Mouse (Mus musculus) spleen, adult 2 months (tissue): ENCODE data around the gene Cth. TPM values are rescaled to one million over a fixed set of nuclear protein-coding genes. Genes with fewer than 3 reads are reported as not detected.

Experiments used
- DNase-seq, 2 experiments: peaks; one replicate each; pipeline versions ENCODE4 v3.0.0 to v3.0.0-alpha.2; 2012 to 2021; ENCODE audit warnings: low spot score in 2 of 2, low read depth in 1 of 2
- H3K27ac ChIP-seq: fragments of 200-500 bp; 2 replicates; pipeline ENCODE4 v1.5.1; 2012; ENCODE audit warnings: low read length, inconsistent platforms; ENCODE audit not compliant: insufficient read depth
- H3K27me3 ChIP-seq: fragments of 200-500 bp; 2 replicates; pipeline ENCODE4 v1.6.1; 2012; ENCODE audit warnings: mild to moderate bottlenecking, moderate library complexity, low read length, inconsistent platforms; ENCODE audit not compliant: control insufficient read depth, insufficient read depth
- H3K36me3 ChIP-seq: fragments of 200-500 bp; 2 replicates; pipeline ENCODE4 v1.6.1; 2012; ENCODE audit warnings: mild to moderate bottlenecking, low read length, inconsistent platforms; ENCODE audit not compliant: control insufficient read depth, insufficient read depth
- H3K4me1 ChIP-seq: fragments of 200-500 bp; 2 replicates; pipeline ENCODE4 v1.6.1; 2011; ENCODE audit warnings: inconsistent platforms; ENCODE audit not compliant: control insufficient read depth, insufficient read depth, insufficient read length
- H3K4me3 ChIP-seq: fragments of 200-500 bp; 2 replicates; pipeline ENCODE4 v1.5.1; 2011; ENCODE audit warnings: mild to moderate bottlenecking, inconsistent platforms; ENCODE audit not compliant: insufficient read depth, insufficient read length; ENCODE audit errors: extremely low read depth
- CTCF ChIP-seq: fragments of 200-500 bp; IDR thresholded peaks from 2 replicates; pipeline ENCODE4 v1.5.1; 2011; ENCODE audit warnings: mild to moderate bottlenecking, inconsistent platforms; ENCODE audit not compliant: insufficient read depth, insufficient read length, insufficient replicate concordance; ENCODE audit errors: extremely low read depth
- POLR2A ChIP-seq: fragments of 200-500 bp; IDR thresholded peaks from 2 replicates; pipeline ENCODE4 v1.6.1; 2011; ENCODE audit warnings: low read depth, low read length, inconsistent platforms
- WGBS: fragments of 180-500 bp; shearing (Covaris S2); methylation state at CpG from one replicate; pipeline ENCODE4 v1.1.7; 2018; 5-methylcytosine and 5-hydroxymethylcytosine counted together
- polyA plus RNA-seq: library from polyadenylated mRNA; depleted of rRNA; stranded (reverse); fragments of >200 nt; gene quantifications from 2 replicates; pipeline ENCODE4 v1.2.3, GENCODE M21; 2012

Cth gene
- polyA plus RNA-seq, 1 experiment, result 0.29 TPM

DNA sequence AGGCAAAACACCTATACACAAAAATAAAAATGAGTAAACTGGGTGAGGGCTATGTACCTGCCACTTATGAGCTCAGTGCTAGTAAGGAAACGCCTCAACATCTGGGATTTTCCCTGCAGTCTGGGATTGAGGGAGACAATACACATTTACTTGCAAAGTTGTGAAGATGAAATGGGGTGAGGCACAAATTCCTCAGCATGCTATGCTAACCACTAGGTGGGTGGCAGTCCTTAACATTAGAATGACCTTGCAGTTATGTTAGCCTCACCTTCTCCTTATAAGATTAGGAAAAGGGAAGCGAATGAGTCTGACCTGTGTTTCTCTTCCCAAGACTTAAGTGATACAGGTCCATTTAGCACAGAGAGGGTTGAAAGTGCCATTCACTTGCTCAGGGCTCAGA, 3.5 kb downstream of the Cth start:
- peaks cover 7% of the 10 kb centered on the region for H3K4me1 ChIP-seq
- H3K4me3 ChIP-seq, result no peak overlapping the region
- no peak overlapping the region for H3K27ac ChIP-seq
- DNase-seq, result no peak
- H3K27me3 ChIP-seq, result peaks cover 5% of the 10 kb centered on the region; the same call in 1 of the 2 replicates
- TF ChIP-seq CTCF (no peak), POLR2A (no peak)
- 77% methylated on average over 2 of the region's 2 CpGs for WGBS
- no peaks in the 10 kb centered on the region for H3K36me3 ChIP-seq

- no peak for TF ChIP-seq CTCF
- no peak for TF ChIP-seq POLR2A
- Histone ChIP-seq H3K4me1 (no peaks in the 10 kb centered on the region), H3K27me3 (no peaks in the 10 kb centered on the region), H3K27ac (no peak overlapping the region), H3K36me3 (no peaks in the 10 kb centered on the region), H3K4me3 (no peak overlapping the region)
- 92% methylated on average over 4 of the region's 4 CpGs for WGBS
- DNase-seq, result no peak
These were observed 8.5 kb downstream of the Cth start for GRCm38 (mm10) chr3:157916336-157916735.

- TF ChIP-seq POLR2A (no peak), CTCF (no peak)
- no peak for DNase-seq
- H3K27me3 ChIP-seq, result no peaks in the 10 kb centered on the region
- no peaks in the 10 kb centered on the region for H3K4me1 ChIP-seq
- 87% methylated on average over 2 of the region's 2 CpGs for WGBS
- H3K27ac ChIP-seq, result no peak overlapping the region
- H3K4me3 ChIP-seq, result no peak overlapping the region
- H3K36me3 ChIP-seq, result no peaks in the 10 kb centered on the region
These were observed 12.7 kb downstream of the Cth start for GRCm38 (mm10) chr3:157912155-157912554.

GRCm38 (mm10) chr3:157910262-157910661, 14.6 kb downstream of the Cth start:
- H3K27me3 ChIP-seq, result no peaks in the 10 kb centered on the region
- no peak overlapping the region for H3K27ac ChIP-seq
- 78% methylated on average over 3 of the region's 3 CpGs for WGBS
- no peak for DNase-seq
- no peaks in the 10 kb centered on the region for H3K36me3 ChIP-seq
- TF ChIP-seq POLR2A (no peak), CTCF (no peak)
- no peak overlapping the region for H3K4me3 ChIP-seq
- no peaks in the 10 kb centered on the region for H3K4me1 ChIP-seq

DNA sequence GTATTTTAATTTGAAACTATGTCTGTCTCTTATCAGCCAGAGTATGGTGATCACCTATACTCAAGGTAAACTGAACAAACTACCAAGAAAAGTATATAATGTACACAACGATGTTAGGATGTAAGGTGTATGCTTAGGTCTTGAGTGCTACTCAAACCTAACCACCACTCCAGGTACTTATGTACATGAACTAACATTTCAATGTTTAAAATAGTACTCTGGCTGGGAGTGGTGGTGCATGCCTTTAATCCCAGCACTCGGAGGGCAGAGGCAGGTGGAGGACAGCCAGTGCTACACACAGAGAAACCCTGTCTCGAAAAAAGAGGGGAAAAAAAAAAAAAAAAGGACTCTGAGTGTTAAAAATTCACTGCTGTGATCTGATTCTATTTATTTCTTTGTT, 16.7 kb downstream of the Cth start:
- 74% methylated on average over 3 of the region's 3 CpGs for WGBS
- no peak for TF ChIP-seq CTCF
- TF ChIP-seq POLR2A, result no peak
- no peaks in the 10 kb centered on the region for H3K27me3 ChIP-seq
- no peaks in the 10 kb centered on the region for H3K4me1 ChIP-seq
- DNase-seq, result no peak
- H3K27ac ChIP-seq, result no peak overlapping the region
- H3K36me3 ChIP-seq, result no peaks in the 10 kb centered on the region
- H3K4me3 ChIP-seq, result no peak overlapping the region

DNA sequence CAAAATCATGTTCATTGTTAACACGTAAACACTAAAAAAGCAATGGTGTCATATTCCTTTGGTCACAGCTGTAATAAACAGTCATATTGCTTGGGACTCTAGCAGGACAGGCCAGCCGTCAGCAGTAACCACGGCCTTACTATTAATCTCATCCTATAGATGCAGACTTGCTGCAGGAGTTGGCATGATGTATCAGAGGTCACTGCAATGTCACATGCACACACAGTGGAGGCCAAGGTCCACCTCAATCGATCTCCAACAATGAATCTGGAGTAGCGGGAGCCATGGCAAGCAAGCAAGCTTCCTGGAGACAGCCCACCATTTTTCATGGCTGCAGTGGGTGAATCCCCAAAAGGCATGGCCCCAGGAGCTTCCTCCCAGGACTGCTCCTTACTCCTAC, 23.2 kb downstream of the Cth start:
- Histone ChIP-seq H3K27me3 (no peaks in the 10 kb centered on the region), H3K4me1 (no peaks in the 10 kb centered on the region), H3K36me3 (no peaks in the 10 kb centered on the region), H3K4me3 (no peak overlapping the region), H3K27ac (no peak overlapping the region)
- 91% methylated on average over 5 of the region's 5 CpGs for WGBS
- no peak for TF ChIP-seq CTCF
- TF ChIP-seq POLR2A, result no peak
- no peak for DNase-seq

- no peaks in the 10 kb centered on the region for H3K4me1 ChIP-seq
- DNase-seq, result no peak
- H3K27me3 ChIP-seq, result no peaks in the 10 kb centered on the region
- no peak for TF ChIP-seq POLR2A
- no peak for TF ChIP-seq CTCF
- H3K27ac ChIP-seq, result no peak overlapping the region
- H3K4me3 ChIP-seq, result no peak overlapping the region
- 92% methylated on average over 1 of the region's 1 CpGs for WGBS
- no peaks in the 10 kb centered on the region for H3K36me3 ChIP-seq
These were observed 24.9 kb downstream of the Cth start for GRCm38 (mm10) chr3:157899986-157900385.
